Mouse (Mus musculus) left cerebral cortex, adult 18-20 months (tissue): Measurements from ENCODE around the gene Agbl1. TPM values are rescaled to one million over a fixed set of nuclear protein-coding genes. Genes with fewer than 3 reads are reported as not detected.

ENCODE experiments used
- DNase-seq, 2 experiments: peaks; one replicate each; pipeline ENCODE4 v3.0.0; 2021 to 2022; ENCODE audit warnings: low spot score in 2 of 2, mixed read lengths in 1 of 2
- total RNA-seq, 2 experiments: library from RNA; stranded (reverse); gene quantifications; 2 replicates each; pipeline ENCODE4 v1.2.3; 2021

Gene Agbl1
- total RNA-seq, 2 experiments from 2014 or later: 0.30 to 0.37 TPM

GRCm38 (mm10) chr7:76389240-76389639, 159.6 kb downstream of the Agbl1 start:
- no peak for DNase-seq

GRCm38 (mm10) chr7:76392296-76392940, 162.7 kb downstream of the Agbl1 start:
- DNase-seq: peak in 1 of 2 experiments; percentile 1

- DNase-seq: peak; percentile 70 to 79
These were observed 163.5 kb downstream of the Agbl1 start for GRCm38 (mm10) chr7:76392941-76393817.

GRCm38 (mm10) chr7:76407930-76408557, 178.4 kb downstream of the Agbl1 start:
- DNase-seq: no peak

GRCm38 (mm10) chr7:76409020-76409419, 179.3 kb downstream of the Agbl1 start:
- no peak for DNase-seq

- DNase-seq: no peak
These were observed 180.9 kb downstream of the Agbl1 start for GRCm38 (mm10) chr7:76410403-76411180.

- DNase-seq: no peak
These were observed 182.4 kb downstream of the Agbl1 start for GRCm38 (mm10) chr7:76411933-76412587.

GRCm38 (mm10) chr7:76416084-76416597, 186.5 kb downstream of the Agbl1 start:
- DNase-seq: no peak

GRCm38 (mm10) chr7:76438581-76438980, 208.9 kb downstream of the Agbl1 start:
- no peak for DNase-seq

- DNase-seq: no peak
These were observed 209.3 kb downstream of the Agbl1 start for GRCm38 (mm10) chr7:76438988-76439387.

GRCm38 (mm10) chr7:76462361-76463001, 232.8 kb downstream of the Agbl1 start:
- DNase-seq: no peak

GRCm38 (mm10) chr7:76466427-76466826, 236.7 kb downstream of the Agbl1 start:
- no peak for DNase-seq

- no peak for DNase-seq
These were observed 244.5 kb downstream of the Agbl1 start for GRCm38 (mm10) chr7:76474233-76474632.

GRCm38 (mm10) chr7:76485546-76485945, 255.9 kb downstream of the Agbl1 start:
- DNase-seq: no peak

GRCm38 (mm10) chr7:76487519-76487918, 257.8 kb downstream of the Agbl1 start:
- DNase-seq: no peak

- DNase-seq: no peak
These were observed 294.6 kb downstream of the Agbl1 start for GRCm38 (mm10) chr7:76524291-76524690.

GRCm38 (mm10) chr7:76546456-76546855, 316.8 kb downstream of the Agbl1 start:
- no peak for DNase-seq

GRCm38 (mm10) chr7:76547313-76547712, 317.6 kb downstream of the Agbl1 start:
- no peak for DNase-seq

GRCm38 (mm10) chr7:76551860-76552259, 322.2 kb downstream of the Agbl1 start:
- no peak for DNase-seq
